Mouse (Mus musculus) heart, adult 11 months (tissue): ENCODE data around the gene Atg4b.

ENCODE experiments used
- DNase-seq: peaks from one replicate; pipeline ENCODE4 v3.0.0; 2022

Atg4b gene

DNA sequence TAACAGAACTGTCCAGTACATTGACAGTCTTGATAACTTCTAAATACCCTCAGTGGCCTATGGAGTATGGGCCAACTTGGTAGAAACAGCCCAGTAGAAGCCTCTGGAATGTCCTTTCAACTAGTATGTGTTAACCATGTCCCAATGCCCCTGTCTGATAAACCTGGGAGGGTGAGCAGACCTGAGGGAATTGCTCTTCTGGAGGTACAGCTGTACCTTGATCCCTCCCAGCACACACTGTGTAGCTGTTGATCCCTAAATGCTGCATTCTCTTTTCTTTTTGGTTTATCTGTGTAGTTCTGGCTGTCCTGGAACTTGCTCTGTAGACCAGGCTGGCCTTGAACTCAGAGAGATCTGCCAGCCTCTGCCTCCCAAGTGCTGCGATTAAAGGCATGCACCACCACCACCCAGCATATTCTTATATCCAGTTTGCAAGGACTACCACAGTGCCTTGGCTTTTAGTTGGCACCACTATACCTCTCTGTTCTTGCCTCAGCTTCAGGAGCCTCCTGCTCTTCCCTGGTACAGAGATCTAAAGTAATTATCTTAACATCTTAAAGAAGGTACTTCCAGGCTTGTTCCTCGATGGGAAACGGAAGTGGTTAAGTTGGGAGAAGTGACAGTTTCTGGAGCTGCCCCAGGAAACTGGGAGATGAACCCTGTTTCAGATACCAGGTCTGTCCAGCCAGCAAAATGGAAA lies 72.6 kb downstream of the Atg4b start:
- DNase-seq, result peak; percentile 61

DNA sequence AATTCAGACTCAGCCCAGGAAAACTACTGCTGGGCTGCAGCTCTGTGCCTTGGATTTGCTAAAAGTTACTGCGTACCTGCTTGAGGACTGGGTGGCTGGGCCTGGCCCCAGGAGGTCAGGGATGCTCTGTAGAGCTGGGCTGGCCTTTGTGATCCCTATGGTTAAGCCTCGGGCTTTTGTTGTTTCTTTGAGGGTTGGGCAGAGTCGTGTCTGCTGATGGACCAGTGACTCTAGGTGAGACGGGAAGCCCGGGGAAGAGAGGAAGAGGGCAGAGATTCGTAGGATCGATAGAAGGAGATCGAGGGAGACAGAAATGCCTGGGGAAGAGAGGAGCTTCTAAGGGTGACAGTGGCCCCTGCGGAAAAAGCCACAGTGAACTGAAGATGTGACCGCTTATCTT lies 73.3 kb downstream of the Atg4b start, which contains the start of gene D2hgdh:
Gene D2hgdh, plus strand, starts transcription at position 301 of the 400 bp plus-strand sequence.
- no peak for DNase-seq

- DNase-seq, result peak; percentile 100
These were observed 73.9 kb downstream of the Atg4b start for GRCm38 (mm10) chr1:93825105-93825674.

- peak; percentile 93 for DNase-seq
These were observed 74.7 kb downstream of the Atg4b start for GRCm38 (mm10) chr1:93825771-93826539.

- DNase-seq, result no peak
These were observed 75.2 kb downstream of the Atg4b start for GRCm38 (mm10) chr1:93826540-93826835.

- DNase-seq, result peak; percentile 87
These were observed 81.6 kb downstream of the Atg4b start for GRCm38 (mm10) chr1:93832754-93833360.

DNA sequence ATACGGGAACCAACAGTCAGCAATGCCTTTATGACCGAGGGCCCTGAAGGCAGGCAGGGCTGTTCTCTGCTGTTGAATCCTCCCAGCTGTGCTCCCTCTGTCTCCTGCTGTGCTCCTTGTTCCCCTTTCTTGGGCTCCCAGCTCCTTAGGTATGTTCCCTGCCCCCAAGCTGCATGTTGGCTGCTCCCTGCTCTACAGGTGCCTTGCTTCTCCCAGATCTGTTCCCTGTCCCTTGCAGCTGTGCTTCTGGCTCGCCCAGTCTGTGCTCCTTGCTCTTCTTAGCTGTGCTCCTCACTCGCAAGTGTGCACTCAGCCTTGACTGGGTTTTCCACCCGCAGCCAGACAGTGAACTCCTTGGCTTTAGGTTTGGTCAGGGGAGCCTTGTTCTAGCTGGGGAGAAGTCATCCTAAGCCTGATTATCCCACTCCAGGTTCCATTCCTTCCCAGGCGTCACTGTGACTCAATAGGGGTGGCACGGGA lies 83.4 kb downstream of the Atg4b start:
- peak; percentile 92 for DNase-seq

DNA sequence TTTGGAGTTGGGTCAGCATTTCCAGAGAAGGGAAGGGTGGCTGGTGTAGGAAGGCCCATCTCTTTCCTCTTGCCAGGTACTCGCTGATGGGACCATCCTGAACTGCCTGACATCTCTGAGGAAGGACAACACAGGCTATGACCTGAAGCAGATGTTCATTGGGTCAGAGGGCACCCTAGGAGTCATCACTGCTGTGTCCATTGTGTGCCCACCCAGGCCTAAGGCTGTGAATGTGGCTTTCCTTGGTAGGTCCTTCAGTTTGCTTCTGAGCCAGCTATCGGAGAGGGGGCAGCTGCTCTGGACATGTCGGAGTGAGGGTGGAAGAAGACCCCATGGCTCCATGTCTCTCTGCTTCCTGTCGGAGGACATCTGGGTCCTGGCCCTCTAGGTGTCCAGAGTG lies 83.9 kb downstream of the Atg4b start:
- peak; percentile 92 for DNase-seq

- peak; percentile 78 for DNase-seq
These were observed 84.7 kb downstream of the Atg4b start for GRCm38 (mm10) chr1:93835876-93836531.

GRCm38 (mm10) chr1:93836532-93836913 lies 85.2 kb downstream of the Atg4b start:
- DNase-seq, result peak; percentile 57

DNA sequence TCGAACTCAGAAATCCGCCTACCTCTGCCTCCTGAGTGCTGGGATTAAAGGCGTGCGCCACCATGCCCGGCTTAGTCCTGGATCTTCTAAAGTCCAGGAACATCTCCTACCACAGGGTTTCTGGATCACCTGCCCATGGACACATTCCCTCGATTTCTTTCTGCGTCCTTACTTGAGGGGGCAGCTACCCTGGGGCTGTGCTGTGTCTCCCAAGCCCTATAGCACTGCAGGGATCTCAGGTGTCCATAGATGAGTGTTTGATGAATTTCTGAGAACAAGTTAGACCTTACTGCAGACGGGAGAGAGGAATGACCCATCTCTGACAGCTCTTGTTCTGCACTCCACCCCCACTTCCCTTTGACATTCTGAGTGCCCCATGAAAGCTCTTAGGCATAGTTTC lies 86.0 kb downstream of the Atg4b start:
- peak; percentile 82 for DNase-seq

GRCm38 (mm10) chr1:93838569-93838968 lies 87.3 kb downstream of the Atg4b start:
- DNase-seq, result peak; percentile 87
